Mouse (Mus musculus): ENCODE measurements around the gene Zmym6. TPM values are rescaled to one million over a fixed set of nuclear protein-coding genes. Genes with fewer than 3 reads are reported as not detected.
"Not testable (repeated sequence)": the region's sequence is repeated elsewhere in the genome, so short reads cannot be mapped to it uniquely, and the experiment has no call there.

The Zmym6 gene
- polyA plus RNA-seq, 1 experiment from 2014 or later, result 17.3 TPM

DNA sequence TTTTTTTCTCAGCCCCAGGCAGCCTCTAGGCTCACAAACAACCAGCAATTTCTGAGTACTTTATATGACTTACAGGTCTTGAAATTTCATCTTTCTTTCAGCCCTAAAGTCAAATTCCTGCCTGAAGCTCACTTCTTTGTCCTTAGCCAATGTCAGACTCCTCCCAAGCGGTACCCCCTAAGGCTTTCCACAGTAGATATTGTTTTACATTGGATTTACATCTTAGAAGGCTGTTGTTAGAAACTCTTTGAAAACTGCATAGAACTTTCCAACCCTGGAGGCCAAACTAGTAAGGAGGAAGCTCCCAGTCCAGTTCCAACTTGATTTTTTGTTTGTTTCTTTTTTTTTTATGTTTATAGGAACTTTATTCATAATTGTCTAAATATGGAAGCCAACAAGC lies 13.1 kb upstream of the Zmym6 start:
- no peaks in the 10 kb centered on the region for H3K27me3 ChIP-seq
- H3K9me3 ChIP-seq, result no peaks in the 10 kb centered on the region
- H3K36me3 ChIP-seq, result no peaks in the 10 kb centered on the region
- H3K4me1 ChIP-seq, result 0 out of 2 replicates have a peak, but pooled peaks cover 2% of the 10 kb centered on the region
- no peak for ATAC-seq (ENCODE audit: borderline replicate concordance, extremely low read depth, low FRiP score, low TSS enrichment)
- H3K27ac ChIP-seq, result no peak overlapping the region
- H3K4me2 ChIP-seq, result no peak overlapping the region
- H3K4me3 ChIP-seq, result no peak overlapping the region
- WGBS, result 41% methylated on average over 1 of the region's 1 CpGs
- no peak overlapping the region for H3K9ac ChIP-seq

DNA sequence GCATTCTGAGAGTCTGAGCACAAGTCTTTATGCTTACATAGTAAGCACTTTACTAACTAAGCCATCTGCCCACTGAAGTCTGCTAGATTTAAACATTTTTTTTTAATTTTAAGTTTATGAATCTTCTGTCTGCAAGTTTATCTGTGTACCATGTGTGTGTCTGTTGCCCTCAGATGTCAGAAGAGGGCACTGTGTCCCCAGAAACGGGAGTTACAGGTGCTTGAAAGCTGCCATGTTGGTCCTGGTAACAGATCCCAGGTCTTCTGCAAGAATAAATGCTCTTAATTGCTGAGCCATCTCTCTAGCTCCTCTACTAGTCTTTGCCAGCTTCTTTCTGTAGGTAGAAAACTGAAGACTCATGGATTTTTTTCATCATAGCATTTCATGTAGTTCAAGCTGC lies 2.3 kb upstream of the Zmym6 start:
- peaks cover 5% of the 10 kb centered on the region; the same call in 1 of the 2 replicates for H3K4me1 ChIP-seq
- ATAC-seq (ENCODE audit: borderline replicate concordance, extremely low read depth, low FRiP score, low TSS enrichment), result no peak
- H3K9ac ChIP-seq, result no peak overlapping the region
- no peak overlapping the region for H3K4me3 ChIP-seq
- H3K9me3 ChIP-seq, result no peaks in the 10 kb centered on the region
- H3K27me3 ChIP-seq, result no peaks in the 10 kb centered on the region
- whole genome bisulfite sequencing, result 41% methylated on average over 1 of the region's 1 CpGs
- H3K36me3 ChIP-seq, result no peaks in the 10 kb centered on the region
- no peak overlapping the region for H3K4me2 ChIP-seq
- H3K27ac ChIP-seq, result no peak overlapping the region

DNA sequence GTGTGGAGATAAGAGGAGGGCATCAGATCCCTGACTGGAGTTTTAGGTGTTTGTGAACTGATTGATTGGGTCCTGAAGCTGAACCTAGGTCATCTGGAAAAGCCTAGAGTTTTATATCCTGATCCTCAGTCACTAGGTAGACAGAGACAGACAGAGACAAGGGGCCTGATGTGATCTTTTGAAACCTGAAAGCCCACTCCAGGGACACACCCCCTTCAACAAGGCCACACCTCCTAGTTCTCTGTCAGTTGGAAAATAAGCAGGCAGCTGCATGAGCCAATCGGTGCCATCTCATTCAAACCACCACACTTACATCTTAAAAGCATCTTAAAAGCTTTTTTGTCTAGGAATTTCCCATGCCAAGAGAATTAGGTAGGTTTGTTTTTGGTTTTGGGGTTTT lies 3.6 kb downstream of the Zmym6 start:
- Histone ChIP-seq H3K27me3 (no peaks in the 10 kb centered on the region), H3K9ac (no peak overlapping the region), H3K4me1 (peaks cover 5% of the 10 kb centered on the region; the same call in 1 of the 2 replicates), H3K36me3 (no peaks in the 10 kb centered on the region), H3K4me3 (no peak overlapping the region), H3K27ac (no peak overlapping the region), H3K4me2 (no peak overlapping the region), H3K9me3 (no peaks in the 10 kb centered on the region)
- WGBS, result 42% methylated on average over 1 of the region's 1 CpGs
- no peak for ATAC-seq (ENCODE audit: borderline replicate concordance, extremely low read depth, low FRiP score, low TSS enrichment)

DNA sequence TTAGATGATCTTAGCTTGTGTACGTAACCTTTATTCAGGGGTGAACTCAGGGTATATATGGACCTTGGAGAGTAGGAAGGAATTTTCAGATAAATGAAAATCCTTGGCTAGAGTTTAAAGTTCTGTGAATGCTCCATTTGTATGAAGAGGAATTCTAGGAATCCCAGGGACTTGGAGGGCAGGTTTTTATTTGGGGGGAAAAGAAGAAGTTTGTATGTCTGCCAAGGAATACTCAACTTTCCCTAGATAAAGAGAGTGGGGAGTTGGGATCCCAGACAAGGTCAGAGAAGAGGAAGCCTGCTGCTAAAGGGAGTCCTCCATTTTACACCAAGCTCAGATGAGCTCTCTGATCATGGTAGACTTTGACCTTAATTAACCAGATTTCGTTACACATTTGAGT lies 5.9 kb downstream of the Zmym6 start:
- Histone ChIP-seq H3K4me1 (peaks cover under 1% of the 10 kb centered on the region; the same call in 1 of the 2 replicates), H3K27me3 (no peaks in the 10 kb centered on the region), H3K36me3 (0 out of 2 replicates have a peak, but pooled peaks cover under 1% of the 10 kb centered on the region), H3K9ac (no peak overlapping the region), H3K27ac (no peak overlapping the region), H3K4me2 (no peak overlapping the region), H3K4me3 (no peak overlapping the region), H3K9me3 (no peaks in the 10 kb centered on the region)
- ATAC-seq (ENCODE audit: borderline replicate concordance, extremely low read depth, low FRiP score, low TSS enrichment), result no peak
- 73% methylated on average over 2 of the region's 2 CpGs for WGBS

DNA sequence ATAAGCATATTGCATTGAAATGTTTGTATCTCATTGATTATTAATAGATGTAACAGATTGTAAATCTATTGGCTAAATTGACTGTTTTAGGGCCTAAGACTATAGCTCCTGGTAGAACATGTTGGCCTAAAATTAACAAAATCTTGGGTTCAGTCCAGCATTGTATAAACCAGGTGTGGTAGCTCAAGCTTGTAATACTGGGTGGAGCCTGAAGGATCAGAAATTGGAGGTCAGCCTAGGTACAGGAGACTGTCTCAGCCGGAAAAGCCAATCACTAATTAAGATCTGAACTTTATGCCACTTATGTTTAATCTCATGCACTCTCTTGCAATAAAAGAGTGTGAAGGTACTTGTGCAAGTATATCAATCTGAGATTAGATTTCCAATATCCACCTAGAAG lies 8.6 kb downstream of the Zmym6 start:
- Histone ChIP-seq H3K27ac (no peak overlapping the region), H3K9ac (no peak overlapping the region), H3K4me2 (no peak overlapping the region), H3K27me3 (no peaks in the 10 kb centered on the region), H3K9me3 (no peaks in the 10 kb centered on the region), H3K36me3 (peaks cover 6% of the 10 kb centered on the region; the same call in 1 of the 2 replicates), H3K4me1 (no peaks in the 10 kb centered on the region), H3K4me3 (no peak overlapping the region)
- 79% methylated on average over 1 of the region's 1 CpGs for WGBS
- ATAC-seq (ENCODE audit: borderline replicate concordance, extremely low read depth, low FRiP score, low TSS enrichment), result no peak

DNA sequence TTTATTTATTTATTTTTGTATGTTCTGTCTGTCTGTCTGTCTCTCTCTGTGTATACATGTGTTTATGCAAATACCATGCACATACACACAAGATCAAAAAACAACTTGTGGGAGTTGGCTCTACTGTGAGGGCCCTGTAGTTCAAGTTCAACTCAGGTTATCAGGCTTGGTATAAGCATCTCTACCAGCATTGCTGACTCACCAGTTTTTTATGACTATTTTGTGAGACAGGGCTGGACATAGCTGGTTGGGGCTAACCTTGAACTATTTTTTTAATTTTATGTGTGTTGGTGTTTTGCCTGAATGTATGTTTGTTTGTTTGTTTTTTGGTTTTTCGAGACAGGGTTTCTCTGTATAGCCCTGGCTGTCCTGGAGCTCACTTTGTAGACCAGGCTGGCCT lies 14.0 kb downstream of the Zmym6 start:
- no peak for ATAC-seq (ENCODE audit: borderline replicate concordance, extremely low read depth, low FRiP score, low TSS enrichment)
- H3K9me3 ChIP-seq, result no peaks in the 10 kb centered on the region
- no peak overlapping the region for H3K27ac ChIP-seq
- 96% methylated on average over 1 of the region's 1 CpGs for WGBS
- no peaks in the 10 kb centered on the region for H3K4me1 ChIP-seq
- no peak overlapping the region for H3K4me3 ChIP-seq
- peaks cover 9% of the 10 kb centered on the region; the same call in 1 of the 2 replicates for H3K36me3 ChIP-seq
- no peak overlapping the region for H3K9ac ChIP-seq
- H3K27me3 ChIP-seq, result no peaks in the 10 kb centered on the region
- no peak overlapping the region for H3K4me2 ChIP-seq

DNA sequence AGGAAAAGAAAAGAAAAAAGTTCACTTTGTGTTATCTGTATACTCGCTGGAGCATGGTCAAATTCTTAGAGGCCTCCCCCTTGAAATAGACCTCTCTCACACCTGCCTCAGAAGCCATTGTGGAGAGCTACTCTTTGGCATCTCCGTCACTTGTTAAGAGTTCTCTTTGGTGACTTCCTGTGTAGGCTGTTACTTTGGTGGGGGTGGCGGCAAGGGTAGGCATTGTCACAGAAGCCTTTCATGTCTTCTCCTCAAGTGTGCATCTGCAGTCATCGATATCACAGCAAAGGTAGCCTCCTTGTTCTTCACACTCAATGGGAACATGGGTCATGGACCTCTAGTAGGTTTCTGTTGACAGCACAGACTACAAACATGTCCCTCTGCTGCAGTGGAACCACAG lies 17.9 kb downstream of the Zmym6 start:
- Histone ChIP-seq H3K36me3 (0 out of 2 replicates have a peak, but pooled peaks cover 3% of the 10 kb centered on the region), H3K4me3 (no peak overlapping the region), H3K4me1 (no peaks in the 10 kb centered on the region), H3K9me3 (no peaks in the 10 kb centered on the region), H3K27ac (no peak overlapping the region), H3K4me2 (no peak overlapping the region), H3K27me3 (no peaks in the 10 kb centered on the region), H3K9ac (no peak overlapping the region)
- ATAC-seq (ENCODE audit: borderline replicate concordance, extremely low read depth, low FRiP score, low TSS enrichment), result no peak
- WGBS, result 89% methylated on average over 4 of the region's 4 CpGs

DNA sequence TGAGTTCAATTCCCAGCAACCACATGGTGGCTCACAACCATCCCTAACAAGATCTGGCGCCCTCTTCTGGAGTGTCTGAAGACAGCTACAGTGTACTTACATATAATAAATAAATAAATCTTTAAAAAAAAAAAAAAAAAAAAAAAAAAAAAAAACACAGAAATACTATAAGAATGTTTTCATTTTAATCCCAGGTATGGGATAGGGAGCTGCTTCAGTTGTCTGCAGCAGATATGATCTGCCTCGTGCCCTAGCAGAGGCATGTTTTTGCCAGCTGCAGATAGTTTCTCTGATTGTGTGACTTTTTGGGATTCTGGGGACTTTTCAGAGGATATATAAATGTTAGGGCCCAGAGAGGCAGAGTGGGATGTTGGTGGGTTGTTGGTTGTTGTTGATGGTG lies 22.4 kb downstream of the Zmym6 start:
- not testable (repeated sequence) for H3K27me3 ChIP-seq; H3K4me3 ChIP-seq; ATAC-seq (ENCODE audit: borderline replicate concordance, extremely low read depth, low FRiP score, low TSS enrichment); H3K4me1 ChIP-seq; H3K9me3 ChIP-seq; H3K27ac ChIP-seq; H3K36me3 ChIP-seq; H3K4me2 ChIP-seq; H3K9ac ChIP-seq
- 88% methylated on average over 1 of the region's 2 CpGs for WGBS

DNA sequence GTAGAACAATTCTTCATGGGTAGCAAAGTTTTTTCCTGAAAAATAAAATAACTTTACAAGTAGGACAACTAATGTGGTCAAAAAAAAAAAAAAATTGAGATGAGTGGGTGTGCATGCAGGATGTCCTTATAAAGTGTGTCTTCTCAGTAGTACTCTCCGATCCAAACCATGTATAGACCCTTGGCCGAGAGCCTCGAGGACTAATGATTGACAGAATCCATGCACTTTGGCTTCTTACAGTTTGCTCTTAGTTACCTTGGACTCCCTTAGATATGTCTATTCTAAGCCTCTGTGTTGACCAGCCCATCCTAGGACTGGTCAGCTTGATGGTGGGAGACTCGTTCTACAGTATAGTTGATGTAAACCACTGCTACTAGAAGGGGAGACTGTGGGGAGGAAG lies 30.4 kb downstream of the Zmym6 start:
- Histone ChIP-seq H3K27ac (no peak overlapping the region), H3K9me3 (no peaks in the 10 kb centered on the region), H3K36me3 (peaks cover 7% of the 10 kb centered on the region; the same call in 1 of the 2 replicates), H3K4me3 (no peak overlapping the region), H3K4me1 (no peaks in the 10 kb centered on the region), H3K9ac (no peak overlapping the region), H3K4me2 (no peak overlapping the region), H3K27me3 (no peaks in the 10 kb centered on the region)
- ATAC-seq (ENCODE audit: borderline replicate concordance, extremely low read depth, low FRiP score, low TSS enrichment), result no peak
- 93% methylated on average over 4 of the region's 4 CpGs for WGBS

DNA sequence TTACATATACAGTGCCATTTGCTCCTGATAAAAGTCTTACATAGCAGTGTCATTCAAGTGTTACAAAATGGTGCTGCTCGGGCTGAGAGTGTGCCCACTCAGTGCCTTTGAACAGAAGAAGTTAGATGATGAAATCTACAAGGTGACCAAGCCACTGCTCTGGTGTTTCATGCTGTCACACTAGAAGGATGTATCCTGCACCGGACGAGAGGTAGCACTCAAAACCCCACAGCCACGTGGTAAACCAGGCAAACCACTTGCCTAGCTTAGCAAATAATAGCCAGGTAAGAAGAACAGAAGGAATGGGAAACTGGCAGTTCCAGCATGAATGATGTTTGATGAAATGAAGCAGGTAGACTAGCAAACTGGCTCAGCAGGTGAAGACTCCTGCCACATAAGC lies 33.4 kb downstream of the Zmym6 start:
- Histone ChIP-seq H3K9me3 (no peaks in the 10 kb centered on the region), H3K4me3 (no peak overlapping the region), H3K4me2 (no peak overlapping the region), H3K36me3 (peaks cover 4% of the 10 kb centered on the region; the same call in 1 of the 2 replicates), H3K27me3 (no peaks in the 10 kb centered on the region), H3K9ac (no peak overlapping the region), H3K4me1 (no peaks in the 10 kb centered on the region), H3K27ac (no peak overlapping the region)
- ATAC-seq (ENCODE audit: borderline replicate concordance, extremely low read depth, low FRiP score, low TSS enrichment), result no peak
- 51% methylated on average over 4 of the region's 4 CpGs for WGBS

DNA sequence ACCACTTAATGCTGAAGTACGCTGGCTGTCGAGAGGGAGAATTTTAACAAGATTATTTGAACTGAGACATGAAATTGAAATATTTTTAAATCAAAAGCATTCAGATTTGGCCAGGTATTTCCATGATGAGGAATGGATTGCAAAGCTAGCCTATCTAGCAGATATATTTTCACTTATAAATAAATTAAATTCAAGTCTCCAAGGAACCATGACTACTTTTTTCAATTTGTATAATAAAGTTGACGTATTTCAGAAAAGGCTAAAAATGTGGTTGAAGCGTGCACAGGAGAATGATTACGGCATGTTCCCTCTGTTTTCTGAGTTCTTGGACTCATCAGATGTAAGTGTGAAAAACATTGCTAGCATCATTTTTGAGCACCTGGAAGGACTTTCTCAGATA lies 46.2 kb downstream of the Zmym6 start, which contains the start of gene Tmem35b:
Gene Tmem35b, plus strand, starts transcription at position 301 of the 400 bp plus-strand sequence.
- WGBS, result 91% methylated on average over 5 of the region's 5 CpGs
- Histone ChIP-seq H3K9ac (no peak within 1 kb of the TSS), H3K27me3 (no peaks in the 10 kb centered on the region), H3K9me3 (no peaks in the 10 kb centered on the region), H3K27ac (no peak within 1 kb of the TSS), H3K4me1 (peaks cover 6% of the 10 kb centered on the region; the same call in 1 of the 2 replicates), H3K4me2 (no peak within 1 kb of the TSS), H3K36me3 (0 out of 2 replicates have a peak, but pooled peaks cover 2% of the 10 kb centered on the region), H3K4me3 (no peak within 1 kb of the TSS)
- no peak for ATAC-seq (ENCODE audit: borderline replicate concordance, extremely low read depth, low FRiP score, low TSS enrichment)

DNA sequence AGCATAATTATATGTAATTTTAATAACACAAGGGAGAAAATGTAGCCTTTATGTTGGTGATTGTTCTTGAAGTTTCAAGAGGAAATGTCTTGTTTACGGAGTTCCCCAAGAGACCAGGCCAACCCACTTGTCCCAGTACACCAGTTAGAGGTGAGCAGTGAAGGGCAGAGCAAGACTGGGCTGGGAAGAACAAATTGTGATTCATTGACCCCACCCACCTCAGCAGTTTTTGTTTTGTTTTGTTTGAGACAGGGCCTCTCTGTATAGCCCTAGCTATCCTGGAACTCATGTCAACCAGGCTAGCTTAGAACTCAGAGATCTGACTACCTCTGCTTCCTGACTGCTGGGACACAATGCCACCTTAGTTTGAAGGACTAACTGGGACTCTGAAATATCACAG lies 47.1 kb downstream of the Zmym6 start:
- H3K9me3 ChIP-seq, result no peaks in the 10 kb centered on the region
- H3K4me3 ChIP-seq, result no peak overlapping the region
- H3K27me3 ChIP-seq, result no peaks in the 10 kb centered on the region
- ATAC-seq (ENCODE audit: borderline replicate concordance, extremely low read depth, low FRiP score, low TSS enrichment), result no peak
- no peak overlapping the region for H3K9ac ChIP-seq
- H3K36me3 ChIP-seq, result 0 out of 2 replicates have a peak, but pooled peaks cover 2% of the 10 kb centered on the region
- H3K27ac ChIP-seq, result no peak overlapping the region
- WGBS, result 84% methylated on average over 1 of the region's 1 CpGs
- no peak overlapping the region for H3K4me2 ChIP-seq
- peaks cover 6% of the 10 kb centered on the region; the same call in 1 of the 2 replicates for H3K4me1 ChIP-seq
